Mouse (Mus musculus) splenic B cell, adult 2 months (primary cell): ENCODE measurements around the gene Coq6.
"Not testable (repeated sequence)": the region's sequence is repeated elsewhere in the genome, so short reads cannot be mapped to it uniquely, and the experiment has no call there.

Experiments used
- DNase-seq: peaks from one replicate; pipeline ENCODE4 v3.0.0-alpha.2; 2011; ENCODE audit warnings: low read depth, low spot score
- H3K27me3 ChIP-seq: 2 replicates; pipeline ENCODE4 v1.6.1; 2012; ENCODE audit warnings: mild to moderate bottlenecking, low read length, moderate library complexity, mixed read lengths; ENCODE audit not compliant: control insufficient read depth, poor library complexity, insufficient read depth, severe bottlenecking
- H3K36me3 ChIP-seq: 2 replicates; pipeline ENCODE4 v1.6.1; 2012; ENCODE audit warnings: mild to moderate bottlenecking, low read length, moderate library complexity, mixed read lengths; ENCODE audit not compliant: control insufficient read depth, poor library complexity, insufficient read depth, severe bottlenecking

Coq6 gene

DNA sequence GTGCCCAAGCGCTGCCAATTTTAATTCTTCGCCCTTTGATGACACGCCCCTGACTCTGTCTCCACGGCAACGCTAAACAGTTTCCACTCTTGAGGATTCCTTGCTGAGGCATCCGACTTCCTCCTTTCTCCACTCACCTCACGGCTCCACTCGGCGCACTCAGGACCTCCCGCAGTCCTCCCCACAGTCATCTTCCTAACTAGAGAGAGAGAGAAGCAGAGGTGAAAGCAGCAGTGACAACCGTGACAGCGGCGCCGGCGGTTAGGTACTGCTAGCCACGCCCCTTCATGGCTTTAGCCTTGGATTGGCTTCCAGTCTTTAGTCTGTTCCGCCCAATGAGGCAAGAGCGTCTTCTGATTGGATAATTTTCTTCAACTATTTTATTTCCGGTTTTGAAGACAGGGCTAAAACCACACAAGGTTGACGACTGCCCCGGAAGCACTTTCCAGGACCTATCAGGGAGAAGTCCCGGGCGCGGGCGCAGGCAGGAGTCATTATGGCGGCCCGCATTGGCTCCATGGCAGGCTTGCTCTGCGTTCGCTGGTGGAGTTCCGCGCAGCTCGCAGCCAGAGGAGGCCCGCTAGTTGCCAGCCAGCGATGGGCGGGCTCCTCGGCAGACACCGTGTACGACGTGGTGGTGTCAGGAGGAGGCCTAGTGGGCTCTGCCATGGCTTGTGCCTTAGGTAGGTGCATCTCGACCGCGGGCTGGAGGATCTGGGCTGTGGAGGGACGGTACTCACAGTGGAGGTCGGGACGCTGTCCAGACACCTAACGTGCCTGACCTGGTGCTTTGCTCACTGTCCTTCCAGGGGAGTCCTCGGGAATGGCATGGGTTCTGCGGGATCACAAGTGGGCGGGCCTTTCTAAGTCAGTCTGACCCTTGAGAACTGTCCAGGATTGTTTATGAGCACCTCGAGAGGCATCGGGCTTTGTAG is at the start of gene Coq6, which contains the start of gene Fam161b:
TSS of gene Coq6 (plus strand) at position 103 of the 935 bp plus-strand sequence.
TSS of gene Fam161b (minus strand) at position 279 of the 935 bp plus-strand sequence.
- DNase-seq: peak; percentile 98
- H3K36me3 ChIP-seq: peaks cover 1% of the 10 kb centered on the region; the same call in 1 of the 2 replicates
- H3K27me3 ChIP-seq: no peaks in the 10 kb centered on the region; the same call in 1 of the 2 replicates

DNA sequence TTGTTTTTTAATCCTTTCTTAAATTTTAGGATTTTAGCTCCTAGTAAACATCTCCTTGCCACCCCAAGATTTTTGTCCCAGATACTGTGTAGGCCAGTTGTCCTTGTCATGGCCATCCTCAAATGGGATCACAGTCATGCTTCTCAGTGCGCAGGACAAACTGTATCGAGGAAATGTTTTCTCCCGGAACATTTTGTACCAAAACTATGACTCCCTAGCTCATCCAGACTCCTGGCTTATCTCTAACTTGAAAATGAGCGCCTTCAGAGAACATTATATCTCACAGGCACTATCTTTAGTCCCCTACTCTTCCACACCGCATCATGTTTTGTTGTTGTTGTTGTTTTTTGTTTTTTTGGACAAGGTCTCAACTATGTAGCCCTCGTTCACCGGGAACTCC is 45.5 kb upstream of the Coq6 start:
- Histone ChIP-seq H3K27me3 (no peaks in the 10 kb centered on the region), H3K36me3 (no peaks in the 10 kb centered on the region)
- DNase-seq: no peak

DNA sequence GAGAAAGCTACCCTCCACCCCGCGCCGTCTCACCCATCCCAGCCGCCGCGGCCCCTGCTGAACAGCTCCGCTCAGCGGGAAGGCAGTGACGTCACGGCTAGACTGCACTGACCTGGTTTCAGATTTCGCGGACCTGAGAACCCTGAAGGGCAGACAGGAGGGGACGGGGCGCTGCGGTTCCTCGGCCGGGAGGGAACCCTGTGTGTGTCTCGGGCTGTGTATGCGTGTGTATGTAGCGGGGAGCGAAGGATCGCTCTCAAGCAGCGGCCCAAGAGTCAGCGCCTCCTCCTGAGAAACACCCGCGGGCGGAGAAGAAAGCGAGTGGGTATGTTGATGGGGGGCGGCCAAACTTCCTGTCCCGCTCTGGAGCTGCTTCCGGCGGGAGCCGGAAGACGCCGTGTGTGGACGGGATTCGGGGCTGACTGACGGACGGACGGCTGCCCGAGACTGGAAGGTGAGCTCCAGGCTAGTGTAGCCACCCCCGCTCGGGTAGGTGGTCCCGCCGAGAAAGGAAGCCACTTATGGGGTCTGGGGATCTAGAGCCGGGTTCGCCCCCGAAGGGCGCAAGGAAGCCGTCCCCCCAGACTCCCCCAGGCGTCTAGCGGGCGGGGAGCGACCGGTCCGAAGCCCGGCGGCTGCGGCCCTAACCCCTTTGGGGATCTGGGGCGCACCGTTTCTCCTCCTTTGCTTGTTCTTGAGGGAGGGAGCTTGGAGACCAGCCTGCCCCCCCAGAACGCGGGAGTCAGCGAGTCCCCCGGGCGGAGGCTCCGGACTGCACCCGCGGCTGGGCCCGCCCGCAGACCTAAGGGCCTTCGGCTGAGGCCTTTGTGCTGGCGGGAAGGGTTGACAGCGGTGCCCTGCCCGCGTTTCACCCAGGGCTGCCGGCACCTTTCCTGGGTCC is 44.5 kb upstream of the Coq6 start, which contains the start of gene Zfp410:
TSS of gene Zfp410 (plus strand) at position 132 of the 901 bp plus-strand sequence.
- DNase-seq: peak; percentile 76
- H3K27me3 ChIP-seq: no peaks in the 10 kb centered on the region
- no peaks in the 10 kb centered on the region for H3K36me3 ChIP-seq

DNA sequence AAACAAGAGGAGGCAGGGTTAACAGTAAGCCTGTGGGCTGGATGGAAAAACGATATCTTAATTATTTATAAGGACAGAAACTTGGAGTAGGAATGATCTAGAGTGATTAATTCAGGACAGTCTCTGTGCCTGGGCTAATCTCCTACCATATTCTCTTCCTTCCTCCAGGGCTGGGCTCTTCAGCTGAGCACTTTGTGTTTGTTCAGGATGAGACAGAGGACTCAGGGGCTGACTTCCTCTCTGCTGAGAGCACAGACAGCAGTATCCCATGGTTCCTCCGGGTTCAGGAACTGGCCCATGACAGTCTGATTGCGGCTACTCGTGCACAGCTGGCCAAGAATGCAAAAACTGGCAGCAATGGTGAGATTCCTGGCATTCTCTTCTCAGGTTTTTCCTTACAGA is 34.3 kb upstream of the Coq6 start:
- no peak for DNase-seq
- Histone ChIP-seq H3K36me3 (peaks cover 19% of the 10 kb centered on the region), H3K27me3 (no peaks in the 10 kb centered on the region)

DNA sequence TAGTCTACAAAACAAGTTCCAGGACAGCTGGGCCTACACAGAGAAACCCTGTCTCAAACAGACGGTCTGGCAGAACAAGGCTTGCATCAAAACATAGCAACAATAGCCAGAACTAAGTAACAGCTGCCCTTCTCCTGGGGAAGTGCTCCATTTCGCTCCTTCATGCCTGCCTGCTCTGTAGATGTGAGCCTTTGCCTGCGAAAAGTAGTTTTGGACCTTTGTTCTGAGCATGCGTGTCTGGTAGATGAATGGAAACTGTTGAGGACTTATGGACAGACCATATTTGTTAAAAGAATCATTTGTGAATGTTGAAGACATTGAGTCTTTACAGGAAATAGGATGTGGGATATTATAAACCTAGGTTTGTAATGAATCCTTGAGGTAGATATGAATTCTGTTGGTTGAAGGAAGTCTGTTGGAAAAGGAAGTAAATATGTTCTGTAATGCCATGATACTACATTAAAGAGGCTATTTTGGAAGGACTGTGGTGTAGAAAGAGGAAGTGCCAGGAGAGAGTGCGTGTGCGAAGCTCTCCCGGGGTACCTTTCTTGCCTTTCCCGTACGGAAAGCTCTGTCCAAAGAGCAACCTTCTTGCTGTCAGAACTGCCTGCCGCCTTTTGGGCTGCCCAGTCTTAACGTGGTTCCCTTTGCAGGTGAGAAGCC is 24.4 kb upstream of the Coq6 start:
- DNase-seq: no peak
- no peaks in the 10 kb centered on the region for H3K27me3 ChIP-seq
- peaks cover 15% of the 10 kb centered on the region for H3K36me3 ChIP-seq

DNA sequence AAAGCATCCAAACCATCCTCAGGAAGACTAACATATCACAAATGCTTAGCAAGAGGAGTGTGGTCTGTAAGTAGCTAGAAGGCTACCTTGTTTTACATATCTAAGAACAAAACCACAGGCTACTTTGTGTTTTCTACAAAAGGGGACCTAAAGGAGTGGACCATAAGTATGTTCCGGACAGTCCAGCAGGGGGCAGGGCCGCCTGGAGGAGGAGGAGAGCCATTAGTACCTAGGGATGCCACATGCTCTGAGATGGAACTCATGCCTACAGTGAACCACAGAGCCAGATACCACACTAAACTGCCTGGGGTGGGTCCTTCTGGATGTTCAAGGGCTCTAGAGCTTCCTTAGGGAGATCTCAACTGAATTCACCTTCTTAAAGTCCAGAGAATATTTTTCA is 14.3 kb upstream of the Coq6 start:
- Histone ChIP-seq H3K36me3 (0 out of 2 replicates have a peak, but pooled peaks cover 1% of the 10 kb centered on the region), H3K27me3 (no peaks in the 10 kb centered on the region)
- peak; percentile 55 for DNase-seq

DNA sequence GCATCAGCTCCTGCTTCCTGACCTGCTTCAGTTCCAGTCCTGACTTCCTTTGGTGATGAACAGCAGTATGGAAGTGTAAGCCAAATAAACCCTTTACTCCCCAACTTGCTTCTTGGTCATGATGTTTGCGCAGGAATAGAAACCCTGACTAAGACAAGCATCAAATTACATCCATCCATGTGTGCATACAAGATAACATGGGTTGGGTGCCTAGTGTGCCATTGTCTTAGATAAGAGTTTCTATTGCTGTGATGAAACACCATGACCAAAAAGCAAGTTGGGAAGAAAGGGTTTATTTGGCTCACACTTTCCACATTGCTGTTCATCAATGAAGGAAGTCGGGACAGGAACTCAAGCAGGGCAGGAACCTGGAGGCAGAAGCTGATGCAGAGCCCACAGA is 2.8 kb upstream of the Coq6 start:
- not testable (repeated sequence) for H3K27me3 ChIP-seq, DNase-seq, H3K36me3 ChIP-seq

DNA sequence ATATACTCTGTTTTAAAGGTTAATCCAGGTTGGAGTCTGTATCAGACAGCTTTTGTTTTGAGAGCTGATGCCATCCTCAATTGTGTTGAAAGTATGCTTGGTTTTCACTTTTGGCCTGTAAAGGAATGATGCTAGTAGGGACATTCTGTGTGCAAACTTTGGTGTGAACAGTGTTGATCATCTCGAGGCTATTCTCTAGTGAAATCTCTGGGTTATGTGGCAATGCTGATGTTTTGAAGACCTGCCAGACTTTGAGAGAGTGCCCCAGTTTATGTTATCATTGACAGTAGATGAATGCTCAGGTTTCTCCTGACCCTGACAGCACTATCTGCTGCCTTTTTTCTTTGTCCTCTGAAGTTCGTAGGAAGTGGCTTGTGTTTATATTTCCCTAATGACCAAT is 1.4 kb downstream of the Coq6 start:
- Histone ChIP-seq H3K36me3 (peaks cover 4% of the 10 kb centered on the region; the same call in 1 of the 2 replicates), H3K27me3 (no peaks in the 10 kb centered on the region; the same call in 1 of the 2 replicates)
- no peak for DNase-seq

DNA sequence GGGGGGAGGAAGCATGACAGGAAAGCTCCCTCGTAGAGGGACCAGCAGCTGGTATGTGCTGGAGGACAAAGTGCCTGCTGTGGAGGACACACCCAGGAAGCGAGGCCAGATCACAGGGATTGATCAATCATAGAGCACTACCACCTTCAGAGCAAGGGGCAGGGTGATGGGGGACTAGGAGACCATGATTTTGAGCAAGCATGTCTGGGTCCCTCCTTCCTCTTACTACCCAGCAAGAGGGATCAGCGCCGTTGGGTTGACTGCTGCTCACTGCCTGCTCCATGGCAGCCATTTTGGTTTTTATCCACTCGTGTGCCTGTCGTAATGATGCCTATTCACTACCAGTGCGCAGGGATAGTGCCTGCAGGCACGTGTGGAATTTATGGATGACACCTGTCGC is 2.8 kb downstream of the Coq6 start:
- peaks cover 4% of the 10 kb centered on the region; the same call in 1 of the 2 replicates for H3K36me3 ChIP-seq
- DNase-seq: no peak
- H3K27me3 ChIP-seq: no peaks in the 10 kb centered on the region; the same call in 1 of the 2 replicates

DNA sequence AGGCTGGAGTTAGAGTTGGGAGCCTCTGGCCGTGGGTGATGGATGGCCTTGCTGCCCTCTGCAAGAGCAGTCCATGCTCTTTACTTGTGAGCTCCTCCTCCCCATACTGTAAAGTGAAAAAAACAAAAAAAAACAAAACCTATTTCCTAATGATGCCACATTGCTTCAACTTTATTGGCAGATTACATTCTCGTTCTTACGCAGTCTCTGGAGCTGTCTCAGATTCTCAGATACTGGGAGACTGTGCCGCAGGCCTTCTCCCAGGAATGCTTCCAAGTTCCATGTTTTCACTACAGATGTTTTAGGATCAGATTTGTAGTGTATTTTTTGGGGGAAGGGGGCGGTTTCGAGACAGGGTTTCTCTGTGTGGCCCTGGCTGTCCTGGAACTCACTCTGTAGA is 3.7 kb downstream of the Coq6 start:
- no peaks in the 10 kb centered on the region; the same call in 1 of the 2 replicates for H3K27me3 ChIP-seq
- peaks cover 4% of the 10 kb centered on the region; the same call in 1 of the 2 replicates for H3K36me3 ChIP-seq
- DNase-seq: no peak

DNA sequence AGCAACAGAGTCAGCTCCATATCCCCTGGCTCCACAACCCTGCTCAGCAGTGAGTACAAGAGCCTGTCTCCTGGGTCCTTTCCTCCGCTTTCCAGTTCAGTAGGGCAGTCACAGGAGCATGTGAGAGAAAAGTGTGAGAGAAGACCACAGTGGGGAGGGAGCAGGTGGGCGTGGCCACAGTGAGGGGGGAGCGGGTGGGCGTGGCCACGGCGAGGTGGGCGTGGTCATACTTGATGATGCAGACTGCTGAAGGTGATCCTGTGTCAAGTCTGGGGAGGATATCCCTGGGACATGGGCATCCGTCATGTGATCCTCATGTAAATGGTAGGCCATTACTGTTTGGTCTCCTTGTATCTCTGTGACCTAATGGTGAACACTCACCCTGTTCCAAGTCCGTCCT is 5.5 kb downstream of the Coq6 start:
- DNase-seq: peak; percentile 20
- Histone ChIP-seq H3K27me3 (no peaks in the 10 kb centered on the region; the same call in 1 of the 2 replicates), H3K36me3 (peaks cover 11% of the 10 kb centered on the region; the same call in 1 of the 2 replicates)

DNA sequence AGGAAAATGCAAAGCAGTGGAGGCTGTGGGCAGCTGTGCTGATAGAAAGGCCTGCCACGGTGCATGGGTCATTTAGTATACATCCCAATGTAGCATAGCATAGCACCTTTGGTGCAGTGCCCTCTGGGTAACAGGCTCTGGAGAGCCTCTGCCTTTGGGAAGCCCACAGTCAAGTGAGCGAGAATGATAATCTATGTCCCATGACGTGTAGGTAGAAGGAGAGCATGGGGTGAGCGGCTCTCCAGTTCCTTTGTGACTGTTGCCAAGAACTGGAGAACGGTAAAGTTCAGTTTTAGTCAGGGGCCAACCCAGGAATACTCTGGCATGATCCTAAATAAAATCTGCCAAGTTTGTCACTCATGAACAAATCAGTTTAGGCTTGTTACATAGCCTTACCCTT is 10.2 kb downstream of the Coq6 start:
- DNase-seq: no peak
- peaks cover 15% of the 10 kb centered on the region for H3K36me3 ChIP-seq
- H3K27me3 ChIP-seq: no peaks in the 10 kb centered on the region

DNA sequence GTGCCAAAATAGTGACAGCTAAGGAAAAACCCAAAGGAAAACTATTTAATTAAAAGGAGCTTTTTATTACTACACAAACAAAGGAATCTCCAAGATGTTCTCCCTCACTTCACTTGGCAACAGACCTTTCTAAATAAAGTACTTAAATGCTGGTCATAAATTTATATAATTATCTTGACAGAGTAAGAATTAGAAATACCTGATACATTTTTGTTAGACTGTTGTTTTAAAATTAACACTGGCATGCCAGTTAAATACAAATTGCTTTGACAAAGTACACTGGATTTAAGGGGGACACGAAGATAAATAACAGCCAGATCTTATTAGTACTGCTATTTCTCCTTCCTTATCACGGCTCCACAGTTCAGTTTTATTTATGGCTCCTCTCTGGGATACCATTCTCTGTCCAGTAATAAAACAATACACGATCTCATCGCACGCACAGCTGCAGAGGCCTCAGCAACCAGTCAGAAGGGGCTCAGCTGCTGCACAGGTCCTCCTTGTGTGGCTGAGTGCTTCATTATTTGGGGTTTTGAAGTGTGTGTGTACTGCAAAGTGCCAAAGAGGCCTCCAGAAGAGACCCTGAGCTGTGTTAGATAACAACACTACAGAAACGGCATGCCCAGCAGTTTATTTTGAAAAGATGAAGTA is 12.5 kb downstream of the Coq6 start:
- Histone ChIP-seq H3K27me3 (no peaks in the 10 kb centered on the region), H3K36me3 (peaks cover 19% of the 10 kb centered on the region)
- DNase-seq: no peak

DNA sequence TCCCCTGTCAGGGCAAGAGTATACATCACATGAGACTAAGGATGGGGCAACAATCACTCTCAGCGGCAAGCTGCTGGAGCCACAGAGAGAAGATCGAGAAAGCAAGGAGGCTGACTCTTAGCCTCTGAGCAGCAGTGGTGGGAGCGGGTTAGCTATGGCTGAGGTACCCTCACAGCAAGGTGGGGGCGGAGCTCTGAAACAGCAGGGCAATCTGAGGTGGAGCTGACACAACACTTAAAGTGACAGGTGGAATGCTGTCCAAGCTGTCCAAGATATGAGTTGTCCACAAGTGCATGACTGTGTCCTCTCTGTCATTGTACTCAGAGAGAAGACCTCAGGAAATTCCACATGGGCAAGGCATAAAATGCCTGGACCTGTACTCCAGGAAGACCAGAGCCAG is 20.9 kb downstream of the Coq6 start:
- Histone ChIP-seq H3K27me3 (no peaks in the 10 kb centered on the region), H3K36me3 (peaks cover 11% of the 10 kb centered on the region)
- no peak for DNase-seq
